Mouse (Mus musculus) E14TG2a.4 (cell line): ENCODE measurements around the gene Il2rg.

Source experiments
- H3K27me3 ChIP-seq: 2 replicates; pipeline ENCODE4 v1.6.1; 2014; ENCODE audit warnings: low read length, control low read depth; ENCODE audit not compliant: insufficient read depth
- H3K36me3 ChIP-seq: 2 replicates; pipeline ENCODE4 v1.6.1; 2014; ENCODE audit warnings: low read length, control low read depth; ENCODE audit not compliant: insufficient read depth
- H3K4me1 ChIP-seq: replicated peaks from 2 replicates; pipeline ENCODE4 v1.6.1; 2014; ENCODE audit warnings: low read depth, low read length, control low read depth
- H3K4me3 ChIP-seq: replicated peaks from 2 replicates; pipeline ENCODE4 v1.5.1; 2014; ENCODE audit warnings: mild to moderate bottlenecking, low read length
- H3K9me3 ChIP-seq: 2 replicates; pipeline ENCODE4 v1.6.1; 2014; ENCODE audit warnings: low read length, control low read depth
- CTCF ChIP-seq: conservative IDR thresholded peaks from 2 replicates; pipeline ENCODE4 v1.5.1; 2014; ENCODE audit warnings: low read length
- NANOG ChIP-seq: IDR thresholded peaks from 2 replicates; pipeline ENCODE4 v1.6.1; 2014; ENCODE audit warnings: borderline replicate concordance, low read length, mixed read lengths
- POU5F1 ChIP-seq: IDR thresholded peaks from 2 replicates; pipeline ENCODE4 v1.6.1; 2014; ENCODE audit warnings: low read length, borderline replicate concordance

The Il2rg gene

GRCm38 (mm10) chrX:101273410-101273809, 5.4 kb upstream of the Il2rg start:
- Histone ChIP-seq H3K4me3 (peak overlapping the region; percentile 81), H3K9me3 (no peaks in the 10 kb centered on the region), H3K27me3 (no peaks in the 10 kb centered on the region), H3K4me1 (peaks cover 20% of the 10 kb centered on the region), H3K36me3 (peaks cover 32% of the 10 kb centered on the region)
- TF ChIP-seq NANOG (peak; percentile 74; the same call in 1 of the 2 replicates), POU5F1 (no peak)

DNA sequence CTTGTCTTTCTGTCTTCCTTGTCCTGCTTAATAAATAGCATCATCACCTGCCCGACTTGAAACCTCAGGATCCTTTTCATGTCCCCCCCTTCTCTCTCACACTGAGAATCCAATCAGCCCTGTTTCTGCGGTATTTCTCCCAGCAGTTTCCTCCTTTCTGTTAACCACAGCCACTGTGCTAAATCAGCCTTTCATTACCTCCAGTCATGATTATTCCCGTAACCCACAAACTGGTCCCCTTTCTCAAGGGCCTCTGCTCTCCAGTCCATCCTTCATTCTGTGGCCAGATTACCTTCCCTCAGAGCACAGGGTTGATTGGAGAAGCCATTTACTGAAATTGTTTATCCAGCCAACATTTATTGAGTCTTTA, 685 bp upstream of the Il2rg start, which contains the start of gene Gm20489:
TSS of gene Gm20489 (minus strand) at position 269 of the 370 bp plus-strand sequence.
- Histone ChIP-seq H3K9me3 (no peaks in the 10 kb centered on the region), H3K4me1 (peaks cover 31% of the 10 kb centered on the region), H3K27me3 (no peaks in the 10 kb centered on the region), H3K36me3 (no peaks in the 10 kb centered on the region), H3K4me3 (no peak within 1 kb of the TSS)
- TF ChIP-seq CTCF (no peak), POU5F1 (no peak), NANOG (no peak)

DNA sequence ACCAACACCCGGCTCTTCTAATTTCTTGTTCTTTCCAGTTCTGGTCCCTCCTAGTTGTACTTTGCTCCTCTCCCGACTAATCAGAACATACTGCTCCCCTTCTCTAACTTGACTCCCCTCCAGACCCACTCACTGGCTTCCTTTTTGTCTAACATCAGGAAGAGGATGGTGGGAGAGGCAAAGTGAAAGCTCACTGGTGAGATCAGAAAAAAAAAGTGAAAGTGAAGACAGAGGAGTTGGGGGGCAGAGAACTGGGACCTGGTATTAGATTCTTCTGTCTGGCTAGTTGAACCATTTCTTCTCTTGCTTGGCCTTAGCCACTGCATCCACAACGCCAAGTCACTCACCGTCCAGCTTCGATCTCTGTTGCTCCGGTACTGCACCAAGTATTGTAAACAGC, 1.4 kb downstream of the Il2rg start:
- Histone ChIP-seq H3K36me3 (no peaks in the 10 kb centered on the region), H3K4me3 (no peak overlapping the region), H3K4me1 (peaks cover 29% of the 10 kb centered on the region), H3K9me3 (no peaks in the 10 kb centered on the region), H3K27me3 (no peaks in the 10 kb centered on the region)
- no peak for TF ChIP-seq CTCF
- no peak for TF ChIP-seq POU5F1
- no peak for TF ChIP-seq NANOG

DNA sequence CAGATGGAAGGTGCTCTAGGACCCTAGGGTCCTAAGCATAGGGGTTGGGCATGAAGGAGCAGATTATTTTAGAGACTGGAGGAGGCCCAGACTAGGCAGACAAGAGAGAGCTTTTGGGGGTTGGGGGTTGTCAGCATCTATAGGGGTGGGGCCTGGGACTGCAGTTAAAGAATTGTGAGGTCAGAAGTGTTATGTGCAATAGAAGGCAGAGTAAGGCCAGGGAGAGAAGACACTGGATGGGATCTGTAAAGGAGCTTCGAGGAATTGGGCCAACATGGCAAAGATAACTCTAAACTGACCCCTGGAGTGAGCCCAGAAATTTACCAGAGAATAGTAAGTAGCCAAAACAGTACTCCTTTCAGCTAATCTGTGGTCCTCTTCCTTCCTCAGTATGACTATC, 4.2 kb downstream of the Il2rg start, which contains the start of gene Gm614:
TSS of gene Gm614 (minus strand) at position 101 of the 400 bp plus-strand sequence.
- Histone ChIP-seq H3K36me3 (peaks cover 4% of the 10 kb centered on the region; the same call in 1 of the 2 replicates), H3K4me3 (no peak within 1 kb of the TSS), H3K27me3 (no peaks in the 10 kb centered on the region), H3K9me3 (no peaks in the 10 kb centered on the region), H3K4me1 (peaks cover 46% of the 10 kb centered on the region)
- TF ChIP-seq NANOG (no peak), CTCF (no peak), POU5F1 (no peak)

DNA sequence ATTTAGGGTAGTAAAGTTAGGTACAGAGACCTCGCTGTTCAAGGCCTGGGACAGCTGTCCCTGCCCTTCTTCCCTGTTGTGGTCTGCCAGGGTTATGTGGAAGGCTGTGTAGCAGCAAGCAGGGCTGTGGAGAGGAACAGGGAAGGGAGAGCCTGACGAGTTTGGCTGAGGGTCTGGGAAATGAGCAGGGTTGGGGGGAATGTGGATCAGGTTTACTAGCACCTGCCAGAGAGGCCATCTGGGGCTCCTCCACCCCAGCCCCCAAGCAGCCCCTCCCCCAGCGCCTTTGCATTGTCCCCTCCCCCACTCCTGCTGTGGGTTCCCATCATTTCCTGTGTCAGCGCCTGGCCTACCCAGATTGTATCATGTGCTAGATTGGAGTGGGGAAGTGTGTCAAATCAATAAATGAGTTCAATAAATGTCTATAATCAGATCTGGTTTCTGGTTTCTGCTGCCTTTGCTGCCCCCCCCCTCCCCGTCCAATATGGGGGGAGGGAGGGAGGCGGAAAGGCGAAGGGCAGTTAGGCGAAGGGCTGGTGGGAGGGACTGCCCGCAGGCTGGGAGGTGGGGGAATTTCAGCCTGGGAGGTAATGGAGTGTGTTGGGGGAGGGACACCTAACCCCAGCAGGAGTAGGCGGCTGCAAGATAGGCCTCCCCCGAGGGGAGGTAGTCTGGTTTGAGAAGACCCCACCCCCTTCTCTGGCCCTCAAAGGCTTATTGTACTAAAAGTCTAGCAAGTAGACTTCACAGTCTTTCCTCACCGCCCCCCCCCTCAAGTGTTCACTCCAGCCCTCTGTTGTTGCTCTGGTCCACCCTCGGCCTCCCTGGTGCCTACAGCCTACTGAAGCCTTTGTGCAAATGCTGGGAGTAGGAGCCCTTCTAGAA, 7.4 kb downstream of the Il2rg start:
- TF ChIP-seq CTCF, result no peak
- no peak for TF ChIP-seq NANOG
- no peak for TF ChIP-seq POU5F1
- peaks cover 3% of the 10 kb centered on the region; the same call in 1 of the 2 replicates for H3K27me3 ChIP-seq

GRCm38 (mm10) chrX:101256603-101257002, 11.5 kb downstream of the Il2rg start:
- no peaks in the 10 kb centered on the region for H3K9me3 ChIP-seq
- H3K4me3 ChIP-seq, result peak overlapping the region; percentile 83
- peaks cover 52% of the 10 kb centered on the region for H3K4me1 ChIP-seq
- TF ChIP-seq CTCF, result no peak; the same call in 1 of the 2 replicates
- TF ChIP-seq NANOG, result no peak
- no peak for TF ChIP-seq POU5F1
- peaks cover 14% of the 10 kb centered on the region for H3K36me3 ChIP-seq
- H3K27me3 ChIP-seq, result peaks cover 3% of the 10 kb centered on the region; the same call in 1 of the 2 replicates

More for the DNA sequence above, 7.4 kb downstream of the Il2rg start:
- Histone ChIP-seq H3K4me3 (peak overlapping the region; percentile 23; the same call in 1 of the 2 replicates), H3K9me3 (no peaks in the 10 kb centered on the region), H3K4me1 (peaks cover 58% of the 10 kb centered on the region), H3K36me3 (peaks cover 14% of the 10 kb centered on the region)

GRCm38 (mm10) chrX:101254740-101255139, 13.3 kb downstream of the Il2rg start:
- Histone ChIP-seq H3K4me1 (peaks cover 43% of the 10 kb centered on the region), H3K27me3 (peaks cover 3% of the 10 kb centered on the region; the same call in 1 of the 2 replicates), H3K4me3 (peak overlapping the region; percentile 83), H3K9me3 (no peaks in the 10 kb centered on the region), H3K36me3 (peaks cover 14% of the 10 kb centered on the region)
- TF ChIP-seq POU5F1 (no peak), NANOG (no peak), CTCF (no peak)

DNA sequence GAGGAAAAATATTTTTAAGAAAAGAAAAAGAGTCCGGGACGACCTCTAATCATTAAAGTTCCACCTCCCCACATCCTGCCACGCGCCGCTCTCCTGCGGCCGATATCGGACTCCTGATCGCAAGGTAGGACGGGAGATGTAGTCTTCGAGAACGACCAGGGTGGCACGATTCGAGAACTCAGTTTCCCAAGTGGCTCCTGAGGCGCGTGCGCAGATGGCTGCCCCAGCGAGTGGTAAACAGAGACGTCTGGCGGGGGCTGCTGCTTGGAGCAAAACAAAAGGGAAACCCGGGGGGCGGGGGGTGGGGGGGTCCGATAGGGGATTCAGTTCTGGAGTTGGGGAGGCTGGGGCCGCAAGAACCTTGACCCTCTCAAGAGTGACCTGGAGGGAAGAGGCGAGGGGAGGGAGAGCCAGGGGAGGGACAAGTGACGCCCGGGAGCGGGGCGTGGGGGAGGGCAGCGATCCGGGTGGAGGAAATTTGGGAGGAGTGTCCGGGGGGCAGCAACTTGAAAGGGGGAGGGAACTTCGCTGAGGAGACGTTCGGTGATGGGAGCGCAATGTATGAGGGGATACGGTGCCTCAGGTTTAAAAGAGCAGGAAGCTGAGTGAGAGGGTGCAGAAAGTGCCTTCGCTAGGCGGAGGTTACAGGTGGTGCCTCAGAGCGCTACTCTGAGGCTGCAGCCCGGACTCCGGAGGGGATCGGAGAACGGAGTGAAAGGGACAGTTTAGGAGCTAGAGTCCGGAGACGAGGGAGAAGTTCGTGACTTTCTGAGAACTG, 13.9 kb downstream of the Il2rg start, which contains the start of gene Foxo4:
TSS of gene Foxo4 (plus strand) at position 577 of the 778 bp plus-strand sequence.
- TF ChIP-seq NANOG (no peak), CTCF (no peak), POU5F1 (no peak)
- peak within 1 kb of the TSS; percentile 83 for H3K4me3 ChIP-seq
- no peaks in the 10 kb centered on the region for H3K9me3 ChIP-seq
- peaks cover 3% of the 10 kb centered on the region; the same call in 1 of the 2 replicates for H3K27me3 ChIP-seq
- peaks cover 37% of the 10 kb centered on the region for H3K4me1 ChIP-seq
- peaks cover 12% of the 10 kb centered on the region for H3K36me3 ChIP-seq
